Mouse (Mus musculus) megakaryocyte, adult 5-6 weeks (primary cell): ENCODE data around the gene Ugt1a7c. TPM values are rescaled to one million over a fixed set of nuclear protein-coding genes. Genes with fewer than 3 reads are reported as not detected.
A peak's percentile ranks its signal among the peaks of the same experiment; 100 is the strongest.

ENCODE experiments used
- ATAC-seq: 2 replicates; pipeline ENCODE4 v1.8.0; 2016; ENCODE audit warnings: mild to moderate bottlenecking, inconsistent platforms; ENCODE audit not compliant: poor library complexity, severe bottlenecking
- total RNA-seq, 2 experiments: library from RNA; stranded (forward) in 1 of 2; stranded (reverse) in 1 of 2; fragments of 153-499, 151-499 nt in 1 of 2; fragments of 221-1000, 200-1000 nt in 1 of 2; gene quantifications; 2 replicates each; pipeline versions ENCODE4 v1.2.3 to v1.2.4; 2015 to 2017

The Ugt1a7c gene
- total RNA-seq, 2 experiments from 2014 or later = 120 to 196 TPM

DNA sequence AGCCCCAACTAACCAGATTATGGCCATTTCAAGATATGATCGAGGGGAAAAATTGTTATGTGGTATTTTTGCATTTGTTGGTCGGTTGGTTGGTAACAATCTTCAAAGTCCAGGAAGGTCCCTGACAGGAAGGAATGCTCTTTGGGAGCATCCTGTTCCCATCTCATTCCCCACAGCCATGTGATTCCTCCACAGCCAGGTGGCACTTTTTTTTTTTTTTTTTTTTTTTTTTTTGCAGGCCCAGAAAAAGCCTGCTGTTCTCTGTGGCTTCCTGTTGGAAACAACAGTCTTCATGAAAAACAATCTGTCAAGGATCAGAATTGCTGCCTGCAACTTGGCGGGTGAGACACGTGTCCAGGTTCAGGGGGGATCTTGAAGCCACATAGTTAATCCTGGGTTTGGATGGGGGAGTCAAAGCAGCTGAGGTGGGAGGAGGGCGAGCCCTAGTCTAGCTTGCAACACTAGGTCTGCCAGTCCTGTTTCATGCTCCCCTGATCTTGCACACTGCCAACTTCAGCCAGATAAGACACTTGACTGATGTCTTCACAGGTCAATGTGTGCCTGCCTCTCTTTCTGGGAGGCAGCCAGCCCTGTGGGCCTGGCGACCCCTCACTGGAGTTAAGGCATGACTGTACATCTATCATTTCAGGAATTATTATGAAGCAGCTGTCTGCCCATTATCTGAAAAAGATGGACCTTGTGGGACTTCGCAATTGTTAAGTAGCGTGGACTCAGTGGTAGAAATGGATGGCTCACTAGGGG, 164.2 kb downstream of the Ugt1a7c start:
- no peak for ATAC-seq

- ATAC-seq = no peak
These were observed 164.8 kb downstream of the Ugt1a7c start for GRCm38 (mm10) chr1:88259643-88260024.

DNA sequence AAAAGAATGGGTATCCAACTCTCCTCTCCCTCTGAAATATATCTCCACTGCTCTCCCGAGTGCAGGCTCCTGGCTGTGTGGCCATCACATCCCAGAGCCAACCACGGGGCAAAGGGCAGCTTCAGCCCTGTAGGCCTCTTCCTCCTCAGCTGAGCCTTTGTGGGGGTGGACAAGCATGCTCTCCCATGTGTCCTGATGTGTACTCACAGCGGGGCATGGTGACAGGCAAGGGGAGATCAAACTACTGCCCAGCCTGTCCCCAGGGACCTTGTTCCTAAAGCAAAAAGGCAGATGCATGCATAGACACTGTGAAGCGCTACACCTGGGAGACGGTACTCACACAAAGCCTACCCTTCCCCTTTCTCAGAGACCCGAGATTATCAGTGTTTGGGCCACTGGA, 165.3 kb downstream of the Ugt1a7c start:
- ATAC-seq = peak; percentile 22

GRCm38 (mm10) chr1:88260604-88261377, 165.9 kb downstream of the Ugt1a7c start:
- ATAC-seq = peak; percentile 48

DNA sequence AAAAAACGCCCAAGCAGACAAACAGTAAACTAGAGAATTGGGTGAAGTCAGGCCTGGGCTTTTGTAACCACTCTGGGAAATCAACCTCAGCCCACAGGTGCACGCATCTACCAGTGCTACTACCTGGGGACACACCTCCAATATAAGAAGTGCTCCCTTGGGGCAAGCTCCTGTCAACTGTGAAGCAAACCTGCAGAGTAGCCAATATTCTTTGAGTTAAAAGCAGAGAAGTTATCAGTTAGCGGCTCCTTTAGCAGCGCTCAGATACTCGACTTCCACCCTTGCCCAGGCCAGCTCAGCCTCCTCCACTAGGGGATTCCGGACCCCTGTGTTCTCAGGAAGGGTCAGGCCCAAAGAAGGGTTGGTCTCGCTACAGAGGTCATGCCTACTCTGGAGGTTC, 166.8 kb downstream of the Ugt1a7c start:
- no peak for ATAC-seq

GRCm38 (mm10) chr1:88262255-88262654, 167.4 kb downstream of the Ugt1a7c start:
- 0 out of 2 replicates have a peak, but pooled peaks have one; percentile 2 for ATAC-seq

- ATAC-seq = no peak
These were observed 168.1 kb downstream of the Ugt1a7c start for GRCm38 (mm10) chr1:88262961-88263360.

DNA sequence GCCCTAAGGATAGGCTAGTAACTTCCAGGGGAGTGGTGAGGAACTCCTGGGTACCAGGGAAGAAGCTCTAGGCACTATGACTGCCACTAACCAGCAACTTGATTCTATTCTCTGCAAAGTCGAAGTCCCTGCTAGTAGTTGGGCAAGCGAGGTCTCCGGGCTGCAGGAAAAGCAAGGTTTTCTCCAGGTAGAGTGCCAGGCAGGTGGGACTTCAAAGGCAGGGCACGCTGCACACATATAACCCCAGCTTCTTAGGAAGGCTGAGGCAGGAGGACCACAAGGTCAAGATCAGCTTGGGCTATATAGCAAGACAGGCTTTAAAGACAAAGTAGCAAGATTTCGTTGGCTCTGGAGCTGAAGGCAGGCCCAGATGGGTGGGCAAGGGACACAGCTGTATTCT, 168.9 kb downstream of the Ugt1a7c start:
- ATAC-seq = no peak

GRCm38 (mm10) chr1:88264237-88264868, 169.5 kb downstream of the Ugt1a7c start:
- no peak for ATAC-seq

GRCm38 (mm10) chr1:88264869-88265240, 170.0 kb downstream of the Ugt1a7c start:
- ATAC-seq = no peak

DNA sequence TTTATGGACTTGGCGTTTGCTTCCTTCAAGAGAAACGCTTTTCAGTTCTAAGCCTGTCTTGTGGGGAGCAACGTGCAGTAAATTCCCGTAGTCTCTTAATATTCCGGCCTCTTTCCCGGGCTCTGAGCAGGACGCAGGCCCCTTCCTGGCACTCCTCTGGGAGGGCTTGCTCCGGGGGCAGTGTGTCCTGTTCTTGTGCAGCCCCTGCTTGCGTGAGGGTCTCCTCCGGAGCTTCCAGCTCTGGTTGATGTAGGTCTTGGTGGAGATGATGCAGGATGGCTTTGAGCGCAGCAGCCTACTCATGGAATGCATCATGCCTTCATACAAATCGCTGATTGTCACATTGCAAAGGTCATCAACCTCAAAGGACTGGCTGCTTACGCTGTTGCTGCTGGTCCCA, 171.3 kb downstream of the Ugt1a7c start:
- ATAC-seq = no peak

DNA sequence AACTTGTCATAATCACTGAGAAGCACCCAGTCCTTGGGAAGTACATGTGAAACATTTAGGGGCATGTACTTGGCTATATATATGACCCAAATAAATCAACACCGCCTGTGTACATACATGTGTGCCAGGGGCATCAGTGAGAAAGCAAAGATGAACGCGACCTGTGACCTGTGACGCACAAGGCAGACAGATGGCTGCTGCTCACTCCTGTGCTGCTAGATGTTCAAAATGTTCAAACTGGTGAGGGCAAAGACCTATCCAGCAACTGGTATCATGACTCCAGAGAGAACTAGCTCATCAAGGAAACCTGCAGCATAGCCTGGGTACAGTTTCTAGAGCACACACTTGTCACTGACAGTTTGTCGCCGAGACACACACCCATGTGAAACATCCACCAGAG, 172.6 kb downstream of the Ugt1a7c start:
- no peak for ATAC-seq

- ATAC-seq = no peak
These were observed 173.2 kb downstream of the Ugt1a7c start for GRCm38 (mm10) chr1:88268070-88268469.

Other genes starting within 250 kb of the Ugt1a7c start
- 52.2 and 73.5 TPM in 2 replicates for gene Dgkd, start 241.8 kb upstream of the Ugt1a7c start, total RNA-seq (2015)
- 59.7 and 63.8 TPM in 2 replicates for gene Dgkd, start 241.8 kb upstream of the Ugt1a7c start, total RNA-seq (2017)
- 7.0 and 8.8 TPM in 2 replicates for gene Usp40, start 86.5 kb upstream of the Ugt1a7c start, total RNA-seq (2015)
- 12.8 and 18.9 TPM in 2 replicates for gene Usp40, start 86.5 kb upstream of the Ugt1a7c start, total RNA-seq (2017)
- not detected in 2 replicates for gene Ugt1a10, start 39.7 kb upstream of the Ugt1a7c start, total RNA-seq (2015)
- gene Ugt1a10, start 39.7 kb upstream of the Ugt1a7c start, total RNA-seq (2017) = not detected in 2 replicates
- gene Ugt1a9, start 24.3 kb upstream of the Ugt1a7c start, total RNA-seq (2015) = not detected in 2 replicates
- gene Ugt1a9, start 24.3 kb upstream of the Ugt1a7c start, total RNA-seq (2017) = not detected in 2 replicates
- not detected in 2 replicates for gene Ugt1a8, start 7.2 kb upstream of the Ugt1a7c start, total RNA-seq (2015)
- gene Ugt1a8, start 7.2 kb upstream of the Ugt1a7c start, total RNA-seq (2017) = not detected in 2 replicates
- 3.7 and 6.3 TPM in 2 replicates for gene Ugt1a6b, start 8.2 kb downstream of the Ugt1a7c start, total RNA-seq (2015)
- gene Ugt1a6b, start 8.2 kb downstream of the Ugt1a7c start, total RNA-seq (2017) = 4.6 and 6.1 TPM in 2 replicates
- gene Ugt1a6a, start 39.7 kb downstream of the Ugt1a7c start, total RNA-seq (2015) = 7.2 and 7.6 TPM in 2 replicates
- 4.6 and 6.5 TPM in 2 replicates for gene Ugt1a6a, start 39.7 kb downstream of the Ugt1a7c start, total RNA-seq (2017)
- 4.3 and 6.1 TPM in 2 replicates for gene Ugt1a5, start 71.0 kb downstream of the Ugt1a7c start, total RNA-seq (2015)
- gene Ugt1a5, start 71.0 kb downstream of the Ugt1a7c start, total RNA-seq (2017) = 0.28 and 0.84 TPM in 2 replicates
- gene Ugt1a2, start 105.5 kb downstream of the Ugt1a7c start, total RNA-seq (2015) = 2.5 and 4.1 TPM in 2 replicates
- 0.12 and 1.2 TPM in 2 replicates for gene Ugt1a2, start 105.5 kb downstream of the Ugt1a7c start, total RNA-seq (2017)
- gene Dnajb3, start 110.7 kb downstream of the Ugt1a7c start, total RNA-seq (2015) = 0.66 TPM in 1 of 2 replicates, not detected in the other
- gene Dnajb3, start 110.7 kb downstream of the Ugt1a7c start, total RNA-seq (2017) = not detected in 2 replicates
- 0.29 and 1.1 TPM in 2 replicates for gene Ugt1a1, start 116.9 kb downstream of the Ugt1a7c start, total RNA-seq (2015)
- gene Ugt1a1, start 116.9 kb downstream of the Ugt1a7c start, total RNA-seq (2017) = 0.37 TPM in 1 of 2 replicates, not detected in the other
- gene Mroh2a, start 131.9 kb downstream of the Ugt1a7c start, total RNA-seq (2015) = 0.47 and 1.2 TPM in 2 replicates
- 0.28 and 0.37 TPM in 2 replicates for gene Mroh2a, start 131.9 kb downstream of the Ugt1a7c start, total RNA-seq (2017)
- gene Hjurp, start 182.6 kb downstream of the Ugt1a7c start, total RNA-seq (2015) = 99.8 and 112 TPM in 2 replicates
- gene Hjurp, start 182.6 kb downstream of the Ugt1a7c start, total RNA-seq (2017) = 174 and 189 TPM in 2 replicates
- gene Trpm8, start 182.6 kb downstream of the Ugt1a7c start, total RNA-seq (2015) = not detected in 2 replicates
- gene Trpm8, start 182.6 kb downstream of the Ugt1a7c start, total RNA-seq (2017) = not detected in 2 replicates